Mouse (Mus musculus): ENCODE results near the gene Prcc. TPM values are rescaled to one million over a fixed set of nuclear protein-coding genes. Genes with fewer than 3 reads are reported as not detected.
A peak's percentile ranks its signal among the peaks of the same experiment; 100 is the strongest.
"Not testable (repeated sequence)": the region's sequence is repeated elsewhere in the genome, so short reads cannot be mapped to it uniquely, and the experiment has no call there.

Prcc gene
- polyA plus RNA-seq, 1 experiment from 2014 or later, result 14.5 TPM

- peaks cover 53% of the 10 kb centered on the region for H3K36me3 ChIP-seq (ENCODE audit: poor library complexity, severe bottlenecking)
- peaks cover 16% of the 10 kb centered on the region for H3K4me1 ChIP-seq
- no peaks in the 10 kb centered on the region for H3K9me3 ChIP-seq (replicated peaks)
- no peak overlapping the region for H3K4me3 ChIP-seq
- no peak for ATAC-seq
- no peaks in the 10 kb centered on the region for H3K27me3 ChIP-seq
- no peak overlapping the region for H3K9ac ChIP-seq
- no peak overlapping the region for H3K27ac ChIP-seq
- H3K4me2 ChIP-seq, result no peak overlapping the region
- 85% methylated on average over 1 of the region's 1 CpGs for WGBS
These were observed 31.6 kb upstream of the Prcc start for GRCm38 (mm10) chr3:87916990-87917389.

DNA sequence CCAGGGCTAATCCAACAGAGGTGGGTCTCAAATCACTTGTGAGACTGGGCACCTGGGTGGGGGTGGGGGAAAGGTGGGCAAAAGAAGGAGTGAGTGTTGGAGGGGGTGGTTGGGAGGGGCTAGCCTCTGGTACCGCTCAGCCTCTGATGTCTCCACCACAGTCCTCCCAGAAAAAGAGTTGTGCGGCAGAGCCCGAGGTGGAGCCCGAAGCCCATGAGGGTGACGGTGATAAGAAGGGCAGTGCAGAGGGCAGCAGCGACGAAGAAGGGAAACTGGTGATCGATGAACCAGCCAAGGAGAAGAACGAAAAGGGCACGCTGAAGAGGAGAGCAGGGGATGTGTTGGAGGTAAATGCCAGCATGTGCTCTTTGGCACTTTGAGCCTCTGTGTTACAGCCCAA lies 28.5 kb upstream of the Prcc start:
- Histone ChIP-seq H3K4me2 (no peak overlapping the region), H3K4me1 (peaks cover 34% of the 10 kb centered on the region), H3K36me3 (ENCODE audit: poor library complexity, severe bottlenecking) (peaks cover 49% of the 10 kb centered on the region), H3K4me3 (no peak overlapping the region), H3K9ac (no peak overlapping the region), H3K27ac (no peak overlapping the region), H3K9me3 (replicated peaks) (no peaks in the 10 kb centered on the region), H3K27me3 (no peaks in the 10 kb centered on the region)
- 93% methylated on average over 10 of the region's 10 CpGs for WGBS
- ATAC-seq, result no peak

- H3K4me2 ChIP-seq, result no peak overlapping the region
- no peak for ATAC-seq
- 90% methylated on average over 7 of the region's 7 CpGs for WGBS
- peaks cover 35% of the 10 kb centered on the region for H3K4me1 ChIP-seq
- H3K9me3 ChIP-seq (replicated peaks), result no peaks in the 10 kb centered on the region
- no peak overlapping the region for H3K27ac ChIP-seq
- no peak overlapping the region for H3K4me3 ChIP-seq
- peaks cover 49% of the 10 kb centered on the region for H3K36me3 ChIP-seq (ENCODE audit: poor library complexity, severe bottlenecking)
- no peak overlapping the region for H3K9ac ChIP-seq
- no peaks in the 10 kb centered on the region for H3K27me3 ChIP-seq
These were observed 28.1 kb upstream of the Prcc start for GRCm38 (mm10) chr3:87913491-87913890.

DNA sequence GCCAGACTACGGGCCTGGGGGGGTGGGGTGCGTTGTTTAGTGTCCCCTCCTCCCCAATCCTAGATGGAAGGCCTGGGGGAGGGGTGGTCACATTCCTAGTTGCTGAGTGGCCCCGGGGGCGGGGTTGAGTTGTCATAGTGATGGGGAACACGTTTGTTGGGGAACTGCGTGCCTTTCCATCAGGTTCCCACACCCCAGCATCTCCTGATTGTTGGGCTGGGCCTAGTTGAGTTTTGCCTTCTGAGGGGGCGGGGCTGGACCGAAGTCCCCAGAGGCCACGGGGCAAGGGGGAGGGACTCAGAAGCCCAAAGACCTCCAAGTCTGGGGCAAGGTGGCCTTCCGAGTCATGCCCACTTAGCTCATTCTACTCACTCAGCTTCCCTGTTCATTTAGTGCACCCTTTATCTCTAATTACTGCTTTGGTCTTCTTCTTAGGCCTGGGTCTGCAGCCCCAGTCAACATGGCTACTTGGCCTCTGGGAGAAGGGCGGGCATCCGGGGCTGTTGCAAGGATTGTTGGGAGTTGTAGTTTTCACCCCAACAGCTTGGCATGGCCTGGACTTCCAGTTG lies 25.2 kb upstream of the Prcc start:
- 4% methylated on average over 12 of the region's 12 CpGs for WGBS

GRCm38 (mm10) chr3:87909874-87910273 lies 24.5 kb upstream of the Prcc start:
- ATAC-seq, result no peak
- peak overlapping the region; percentile 39 for H3K4me3 ChIP-seq
- peaks cover 51% of the 10 kb centered on the region for H3K4me1 ChIP-seq
- peaks cover 20% of the 10 kb centered on the region for H3K36me3 ChIP-seq (ENCODE audit: poor library complexity, severe bottlenecking)
- peak overlapping the region; percentile 76; the same call in 1 of the 2 replicates for H3K27ac ChIP-seq
- H3K4me2 ChIP-seq, result peak overlapping the region; percentile 97
- peak overlapping the region; percentile 51 for H3K9ac ChIP-seq
- no peaks in the 10 kb centered on the region for H3K9me3 ChIP-seq (replicated peaks)
- no peaks in the 10 kb centered on the region for H3K27me3 ChIP-seq
- 5% methylated on average over 4 of the region's 4 CpGs for WGBS

More for the DNA sequence above, 25.2 kb upstream of the Prcc start:
- Histone ChIP-seq H3K36me3 (ENCODE audit: poor library complexity, severe bottlenecking) (peaks cover 28% of the 10 kb centered on the region), H3K4me1 (peaks cover 51% of the 10 kb centered on the region), H3K4me2 (peak overlapping the region; percentile 97), H3K27ac (peak overlapping the region; percentile 76), H3K4me3 (peak overlapping the region; percentile 39), H3K9ac (peak overlapping the region; percentile 51), H3K27me3 (no peaks in the 10 kb centered on the region), H3K9me3 (replicated peaks) (no peaks in the 10 kb centered on the region)
- no peak for ATAC-seq

DNA sequence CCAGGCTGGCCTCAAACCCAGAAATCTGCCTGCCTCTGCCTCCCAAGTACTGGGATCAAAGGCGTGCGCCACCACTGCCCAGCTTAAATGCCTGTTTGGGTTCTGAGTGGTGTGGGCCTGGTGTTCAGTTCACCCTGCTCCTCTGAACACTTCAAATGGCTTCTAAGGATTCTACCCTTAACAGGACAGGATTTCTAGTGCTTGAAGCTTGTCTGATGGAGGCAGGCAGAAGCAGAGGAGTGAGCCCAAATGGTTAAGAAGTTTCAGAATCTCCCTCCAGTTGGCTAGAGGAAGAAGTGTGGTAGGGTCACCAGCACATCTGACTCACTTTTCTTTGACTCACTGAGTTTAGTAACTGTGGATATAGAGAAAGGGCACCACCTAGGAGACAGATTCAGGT lies 24.0 kb upstream of the Prcc start:
- H3K27ac ChIP-seq, result peak overlapping the region; percentile 76; the same call in 1 of the 2 replicates
- H3K4me1 ChIP-seq, result peaks cover 51% of the 10 kb centered on the region
- no peak for ATAC-seq
- peak overlapping the region; percentile 51; the same call in 1 of the 2 replicates for H3K9ac ChIP-seq
- 0 out of 2 replicates have a peak overlapping the region, but pooled peaks have one; percentile 39 for H3K4me3 ChIP-seq
- H3K9me3 ChIP-seq (replicated peaks), result no peaks in the 10 kb centered on the region
- peak overlapping the region; percentile 97 for H3K4me2 ChIP-seq
- peaks cover 15% of the 10 kb centered on the region for H3K36me3 ChIP-seq (ENCODE audit: poor library complexity, severe bottlenecking)
- H3K27me3 ChIP-seq, result no peaks in the 10 kb centered on the region
- WGBS, result 94% methylated on average over 2 of the region's 2 CpGs

GRCm38 (mm10) chr3:87907906-87908305 lies 22.5 kb upstream of the Prcc start:
- ATAC-seq, result no peak
- Histone ChIP-seq H3K4me1 (peaks cover 51% of the 10 kb centered on the region), H3K9ac (peak overlapping the region; percentile 98), H3K27me3 (no peaks in the 10 kb centered on the region), H3K36me3 (ENCODE audit: poor library complexity, severe bottlenecking) (peaks cover under 1% of the 10 kb centered on the region; the same call in 1 of the 2 replicates), H3K9me3 (replicated peaks) (no peaks in the 10 kb centered on the region), H3K27ac (0 out of 2 replicates have a peak overlapping the region, but pooled peaks have one; percentile 97), H3K4me2 (peak overlapping the region; percentile 97), H3K4me3 (peak overlapping the region; percentile 97)
- 7% methylated on average over 1 of the region's 1 CpGs for WGBS

DNA sequence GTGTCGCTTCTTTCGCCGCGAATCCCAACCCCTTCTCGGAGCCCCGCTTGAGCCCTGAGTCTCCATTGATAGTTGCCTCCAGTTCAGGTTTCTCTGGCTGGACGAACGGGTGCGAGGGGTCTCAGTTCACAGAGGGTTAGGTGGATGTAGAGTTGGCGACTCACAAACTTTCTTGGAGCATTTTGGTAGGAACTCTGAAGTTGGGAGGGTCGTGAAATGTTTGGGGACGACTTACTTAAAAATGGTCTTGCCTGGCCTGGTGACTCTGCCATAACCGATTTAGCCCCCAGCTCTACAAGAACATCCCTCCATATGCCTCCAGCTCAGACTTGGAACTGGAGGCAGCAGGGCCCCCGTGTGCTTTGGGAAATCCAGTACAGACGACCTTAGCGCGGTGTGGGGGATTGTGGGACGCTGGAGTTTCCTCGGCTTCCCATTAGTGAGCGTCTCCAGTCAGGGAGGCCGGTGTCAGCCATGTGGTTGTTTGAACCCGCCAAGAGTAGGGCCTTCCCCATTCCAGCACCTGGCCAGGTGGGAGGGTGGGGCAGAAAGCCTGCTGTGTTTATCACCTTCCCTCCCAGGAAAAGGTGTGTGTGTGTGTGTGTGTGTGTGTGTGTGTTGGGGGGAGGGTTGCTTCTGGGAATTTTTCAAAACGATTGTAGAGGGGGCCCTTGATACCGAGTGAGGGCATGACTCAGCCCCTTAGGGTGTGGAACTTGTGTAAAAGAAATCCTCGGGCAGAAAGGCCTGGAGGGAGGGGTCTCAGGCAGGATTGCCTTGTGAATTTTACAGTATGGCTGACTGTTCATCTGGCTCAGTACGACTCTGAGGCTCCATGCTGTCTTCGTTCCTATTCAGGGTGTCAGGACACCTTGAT lies 21.8 kb upstream of the Prcc start:
- H3K27me3 ChIP-seq, result no peaks in the 10 kb centered on the region
- peak overlapping the region; percentile 97 for H3K4me3 ChIP-seq
- H3K9me3 ChIP-seq (replicated peaks), result no peaks in the 10 kb centered on the region
- no peak for ATAC-seq
- under 1% methylated on average over 27 of the region's 27 CpGs for WGBS
- H3K36me3 ChIP-seq (ENCODE audit: poor library complexity, severe bottlenecking), result no peaks in the 10 kb centered on the region
- H3K9ac ChIP-seq, result peak overlapping the region; percentile 98
- H3K27ac ChIP-seq, result peak overlapping the region; percentile 97
- peak overlapping the region; percentile 97 for H3K4me2 ChIP-seq
- peaks cover 51% of the 10 kb centered on the region for H3K4me1 ChIP-seq

DNA sequence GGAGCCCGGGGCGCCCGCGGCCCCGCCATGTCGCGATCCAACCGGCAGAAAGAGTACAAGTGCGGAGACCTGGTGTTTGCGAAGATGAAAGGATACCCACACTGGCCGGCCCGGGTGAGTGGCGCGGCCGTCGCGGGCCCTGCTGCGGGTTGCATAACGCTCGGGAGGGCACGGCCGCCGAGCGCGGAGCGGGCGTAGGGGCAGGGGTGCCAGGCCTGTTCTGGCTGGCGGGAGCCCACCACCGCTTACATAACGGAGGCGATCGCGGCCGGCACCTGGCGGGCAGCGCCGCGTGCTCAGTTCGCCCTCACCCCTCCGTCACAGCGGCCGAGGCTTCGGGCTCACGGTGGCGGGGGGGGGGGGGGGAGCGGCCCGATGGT lies 21.2 kb upstream of the Prcc start:
- Histone ChIP-seq H3K4me3 (peak overlapping the region; percentile 97), H3K27me3 (no peaks in the 10 kb centered on the region), H3K36me3 (ENCODE audit: poor library complexity, severe bottlenecking) (no peaks in the 10 kb centered on the region), H3K9me3 (replicated peaks) (no peaks in the 10 kb centered on the region), H3K9ac (peak overlapping the region; percentile 98), H3K27ac (peak overlapping the region; percentile 97), H3K4me2 (peak overlapping the region; percentile 97), H3K4me1 (peaks cover 45% of the 10 kb centered on the region)
- ATAC-seq, result peak; percentile 42; the same call in 1 of the 2 replicates
- under 1% methylated on average over 40 of the region's 47 CpGs for WGBS

- 1% methylated on average over 44 of the region's 57 CpGs for whole genome bisulfite sequencing
- Histone ChIP-seq H3K9ac (peak within 1 kb of the TSS; percentile 98), H3K4me2 (peak within 1 kb of the TSS; percentile 97), H3K27ac (peak within 1 kb of the TSS; percentile 97), H3K4me1 (peaks cover 40% of the 10 kb centered on the region), H3K36me3 (ENCODE audit: poor library complexity, severe bottlenecking) (no peaks in the 10 kb centered on the region), H3K27me3 (no peaks in the 10 kb centered on the region), H3K9me3 (replicated peaks) (no peaks in the 10 kb centered on the region), H3K4me3 (peak within 1 kb of the TSS; percentile 97)
- ATAC-seq, result peak; percentile 96
These were observed 20.6 kb upstream of the Prcc start, which contains the start of gene Hdgf for GRCm38 (mm10) chr3:87905880-87906485. Gene Hdgf (plus strand): TSS chr3:87906321.

DNA sequence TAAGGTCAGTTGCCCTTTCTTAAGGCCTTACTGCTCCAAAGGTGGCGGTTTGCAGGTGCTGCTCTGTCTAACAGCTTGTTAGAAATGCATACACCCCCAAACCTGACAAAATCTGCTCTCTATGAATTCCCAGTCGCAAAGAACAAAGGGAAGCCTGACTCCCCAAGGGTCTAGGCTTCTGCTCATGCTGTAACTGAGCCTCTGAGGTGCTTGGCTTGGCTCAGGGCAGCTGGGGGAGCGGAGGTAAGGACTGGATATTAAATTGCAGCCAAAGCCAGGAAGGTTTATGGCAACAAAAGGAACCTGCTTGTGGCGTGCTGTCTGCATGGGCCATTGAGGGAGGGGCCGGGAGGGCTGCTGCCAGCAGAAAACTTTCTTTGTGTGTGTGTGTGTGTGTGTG lies 18.4 kb upstream of the Prcc start:
- no peak overlapping the region for H3K4me3 ChIP-seq
- peaks cover 19% of the 10 kb centered on the region for H3K4me1 ChIP-seq
- no peaks in the 10 kb centered on the region for H3K27me3 ChIP-seq
- H3K27ac ChIP-seq, result no peak overlapping the region
- WGBS, result 51% methylated on average over 5 of the region's 5 CpGs
- H3K4me2 ChIP-seq, result no peak overlapping the region
- no peaks in the 10 kb centered on the region for H3K36me3 ChIP-seq (ENCODE audit: poor library complexity, severe bottlenecking)
- no peak overlapping the region for H3K9ac ChIP-seq
- ATAC-seq, result no peak
- no peaks in the 10 kb centered on the region for H3K9me3 ChIP-seq (replicated peaks)

GRCm38 (mm10) chr3:87901959-87902358 lies 16.6 kb upstream of the Prcc start:
- not testable (repeated sequence) for H3K27me3 ChIP-seq; H3K4me3 ChIP-seq; H3K4me2 ChIP-seq; H3K9me3 ChIP-seq (replicated peaks); H3K9ac ChIP-seq; H3K36me3 ChIP-seq (ENCODE audit: poor library complexity, severe bottlenecking); H3K4me1 ChIP-seq; ATAC-seq; H3K27ac ChIP-seq
- WGBS, result 81% methylated on average over 6 of the region's 6 CpGs

All from forebrain, embryonic 13.5 days (tissue).